Mouse (Mus musculus): ENCODE measurements around the gene Klhdc1.

- TF ChIP-seq USF1 (IDR thresholded peaks at IDR 0.05; ENCODE audit: low read depth), result no peak
- no peak for TF ChIP-seq CEBPB (IDR thresholded peaks at IDR 0.05; ENCODE audit: insufficient read depth, poor library complexity, severe bottlenecking)
- no peak for TF ChIP-seq POLR2A (IDR thresholded peaks at IDR 0.05; ENCODE audit: insufficient read length, low read depth)
- TF ChIP-seq POLR2AphosphoS2 (IDR thresholded peaks at IDR 0.05; ENCODE audit: insufficient read length, low read depth), result no peak
- no peak for TF ChIP-seq REST (IDR thresholded peaks at IDR 0.05; ENCODE audit: insufficient read depth, insufficient read length)
Measured at GRCm38 (mm10) chr12:69302171-69302570, 61.2 kb downstream of the Klhdc1 start.

Data from myocyte (in vitro differentiated cells).